Mouse (Mus musculus): ENCODE measurements around the gene Gm29582.
"Not testable (repeated sequence)": the region's sequence is repeated elsewhere in the genome, so short reads cannot be mapped to it uniquely, and the experiment has no call there.

The Gm29582 gene

GRCm38 (mm10) chrY:30738461-30738860 lies at the start of gene Gm29582:
Gene Gm29582 (minus strand): TSS chrY:30738561.
- not testable (repeated sequence) for DNase-seq
